Mouse (Mus musculus): ENCODE measurements at regions not wholly inside any gene's neighbourhood (a gene's known extent, or its start where the extent isn't known, plus 50 kb on each side); places are given as distances from the start of the nearest gene placed in this dataset.

DNA sequence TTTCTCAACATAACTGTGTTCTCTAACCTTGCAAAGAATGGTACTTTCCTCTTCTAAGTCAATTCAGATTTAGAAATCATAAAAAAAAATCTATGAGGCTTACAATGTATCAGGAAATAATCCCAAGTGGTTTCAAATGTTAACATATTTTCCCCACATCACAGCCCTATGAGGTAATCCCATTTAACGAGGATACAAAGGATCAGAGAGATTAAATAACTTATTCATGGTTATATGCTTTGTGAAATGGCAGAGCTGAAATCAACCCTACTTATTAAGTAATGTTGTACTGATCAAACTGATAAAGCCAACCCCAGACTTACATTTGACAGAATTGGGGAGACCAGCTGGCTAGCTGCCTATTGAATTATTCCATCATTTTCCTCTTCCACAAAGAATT lies 614.4 kb downstream of the Ntrk3 start:
- DNase-seq = no peak

DNA sequence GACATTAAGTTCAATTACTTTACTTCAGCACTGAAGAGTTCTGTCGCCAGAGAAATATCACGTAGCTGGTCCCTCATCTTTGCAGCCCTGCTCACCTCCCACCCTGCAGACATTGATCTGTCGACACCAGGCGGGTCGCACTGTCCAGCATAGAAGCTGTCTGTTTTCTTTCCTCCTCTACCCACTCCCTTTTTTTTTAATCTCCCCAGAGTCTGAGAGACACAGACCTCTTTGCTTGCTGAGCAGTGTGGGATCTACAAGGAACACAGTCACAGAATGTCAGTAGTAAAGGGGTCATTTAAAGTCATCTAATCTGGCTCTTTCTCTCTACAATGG lies 616.7 kb downstream of the Ntrk3 start:
- no peak for DNase-seq

DNA sequence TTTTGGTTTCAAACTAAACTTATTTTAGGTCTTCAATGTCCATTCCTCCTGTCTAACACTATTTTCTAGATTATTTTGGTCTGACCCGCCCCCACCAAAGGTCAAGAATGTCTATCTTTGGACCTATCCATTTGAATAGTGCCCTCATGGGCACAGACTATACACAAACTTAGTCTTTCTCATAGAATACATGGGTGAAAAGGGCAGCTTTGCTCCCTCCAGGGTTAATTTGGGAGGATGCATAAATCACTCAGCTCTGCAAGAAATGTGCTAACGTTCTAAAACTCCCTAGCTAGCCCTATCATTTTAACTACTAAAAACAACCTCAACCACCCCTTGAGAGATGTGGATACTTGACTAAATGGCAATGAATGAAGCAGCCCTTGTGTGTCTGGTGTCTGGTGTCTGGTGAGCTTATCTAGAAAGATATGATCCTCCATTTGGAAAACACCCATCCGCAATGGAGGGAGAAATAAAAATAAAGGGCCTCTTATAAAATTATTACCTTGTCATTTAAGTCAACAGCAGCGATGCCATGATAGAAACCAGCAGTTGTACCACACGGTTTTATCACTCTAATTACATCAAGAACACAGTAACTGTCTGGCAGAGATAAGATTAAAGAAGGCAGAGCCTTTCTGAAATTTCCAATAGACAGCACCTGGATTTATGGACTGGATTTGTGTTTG lies 617.2 kb downstream of the Ntrk3 start:
- no peak for DNase-seq

DNA sequence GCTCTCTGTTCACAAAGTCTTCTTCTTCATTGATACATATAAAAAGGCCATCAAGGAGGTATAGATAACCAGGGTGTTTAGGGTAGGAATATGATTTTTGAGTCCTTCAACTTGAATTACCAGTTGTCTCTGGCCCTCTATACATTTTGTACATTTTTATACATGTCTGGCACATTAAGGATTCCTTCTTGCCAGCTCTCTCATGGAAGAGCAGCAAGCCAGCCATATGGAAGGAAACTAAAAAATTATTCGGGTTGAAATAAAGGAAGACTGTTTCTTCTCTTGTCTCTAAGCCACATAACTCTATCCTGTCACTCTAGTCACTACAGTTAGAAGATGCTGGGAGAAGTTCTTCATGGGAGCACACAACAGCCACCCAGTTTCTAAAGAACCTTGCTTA lies 618.0 kb downstream of the Ntrk3 start:
- no peak for DNase-seq

DNA sequence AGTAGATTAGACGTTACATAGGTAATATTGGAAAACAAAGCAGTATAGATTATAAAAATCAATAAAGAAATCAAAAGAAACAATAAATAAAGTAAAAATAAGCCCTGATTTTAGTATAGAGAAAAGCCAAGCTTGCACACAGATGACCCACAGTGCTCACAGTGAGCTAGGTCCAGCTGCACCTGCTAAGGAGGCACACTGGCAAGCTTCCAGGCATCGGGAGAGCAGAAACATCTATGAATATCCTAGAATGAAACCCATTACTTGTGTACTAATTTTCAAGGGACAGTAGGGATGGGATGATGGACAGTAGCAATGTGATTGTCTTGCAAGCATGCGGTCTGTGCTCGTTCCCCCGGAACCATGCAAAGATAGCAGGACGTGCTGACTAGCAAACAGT lies 626.5 kb downstream of the Ntrk3 start:
- DNase-seq = no peak

DNA sequence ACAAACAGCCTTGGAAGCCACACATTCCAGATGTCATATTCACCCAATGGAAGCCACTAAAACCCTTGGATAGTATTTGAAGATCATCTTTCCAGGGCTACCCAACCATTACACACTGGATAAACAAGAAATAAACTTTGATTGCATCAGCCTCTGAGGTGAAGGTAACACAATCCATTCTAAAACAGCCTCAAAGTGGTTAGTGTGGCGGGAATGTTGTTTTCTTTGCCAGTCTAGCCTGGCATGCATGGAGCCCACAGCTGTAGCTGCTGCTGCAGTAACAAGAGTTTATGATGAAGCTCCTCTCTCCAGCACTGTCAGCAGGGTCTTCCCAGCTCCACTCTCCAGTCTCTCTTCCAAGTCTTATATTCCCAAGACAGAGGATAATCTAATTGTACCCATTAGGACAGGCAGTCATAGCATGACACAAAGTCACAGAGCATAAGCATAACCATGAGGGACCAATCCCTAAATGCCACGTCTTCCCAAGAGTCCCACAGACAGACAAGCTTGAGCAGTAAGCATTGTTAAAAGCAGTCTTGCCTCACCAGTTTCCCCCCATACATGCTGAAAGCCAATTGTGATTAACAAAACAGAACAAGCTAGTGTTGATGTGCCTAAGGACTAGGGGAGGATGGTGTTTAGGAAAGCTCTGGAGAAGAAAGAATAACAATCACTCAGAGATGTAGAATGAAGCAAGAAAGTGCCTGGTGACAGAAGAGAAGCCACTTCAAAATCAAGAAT lies 634.1 kb downstream of the Ntrk3 start:
- no peak for DNase-seq

DNA sequence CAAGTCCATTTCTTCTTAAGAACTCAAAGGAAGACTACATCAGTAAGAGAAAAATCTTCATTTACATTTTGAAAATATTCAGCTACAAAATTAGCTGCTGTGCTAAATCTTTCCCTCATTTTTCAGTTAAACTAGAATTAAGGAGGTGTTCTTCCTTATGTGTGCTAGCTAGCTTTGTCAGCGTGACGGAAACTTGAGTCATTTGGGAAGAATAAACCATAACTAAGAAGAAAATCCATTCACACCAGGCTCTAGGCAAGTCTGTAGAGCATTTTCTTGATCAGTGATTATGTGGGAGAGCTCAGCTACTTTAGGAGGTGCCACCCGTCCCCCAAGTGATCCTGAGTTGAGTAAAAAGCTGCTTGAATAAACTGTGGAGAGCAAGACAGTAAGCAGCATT lies 635.4 kb downstream of the Ntrk3 start:
- DNase-seq = no peak

DNA sequence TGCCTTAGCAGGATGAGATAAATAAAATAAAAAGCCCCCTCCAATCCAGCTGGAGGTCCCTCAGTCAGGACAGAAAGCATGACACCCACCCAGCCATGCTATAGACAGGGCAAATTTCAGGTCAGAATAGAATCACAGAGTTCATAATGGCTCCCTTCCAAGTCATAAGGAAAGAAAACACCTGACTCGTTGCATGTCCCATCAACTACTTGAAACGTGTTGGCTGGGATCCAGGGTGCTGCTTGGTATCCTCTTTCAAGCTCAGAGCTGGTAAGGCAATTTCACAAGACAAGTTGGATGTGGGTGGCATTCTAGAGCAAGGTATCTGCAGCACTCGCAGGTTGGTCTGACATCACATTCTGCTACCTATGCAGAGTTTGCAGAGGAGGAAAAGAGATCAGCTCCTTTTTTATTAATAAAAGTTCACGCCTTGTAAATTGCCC lies 651.2 kb downstream of the Ntrk3 start:
- DNase-seq = no peak

DNA sequence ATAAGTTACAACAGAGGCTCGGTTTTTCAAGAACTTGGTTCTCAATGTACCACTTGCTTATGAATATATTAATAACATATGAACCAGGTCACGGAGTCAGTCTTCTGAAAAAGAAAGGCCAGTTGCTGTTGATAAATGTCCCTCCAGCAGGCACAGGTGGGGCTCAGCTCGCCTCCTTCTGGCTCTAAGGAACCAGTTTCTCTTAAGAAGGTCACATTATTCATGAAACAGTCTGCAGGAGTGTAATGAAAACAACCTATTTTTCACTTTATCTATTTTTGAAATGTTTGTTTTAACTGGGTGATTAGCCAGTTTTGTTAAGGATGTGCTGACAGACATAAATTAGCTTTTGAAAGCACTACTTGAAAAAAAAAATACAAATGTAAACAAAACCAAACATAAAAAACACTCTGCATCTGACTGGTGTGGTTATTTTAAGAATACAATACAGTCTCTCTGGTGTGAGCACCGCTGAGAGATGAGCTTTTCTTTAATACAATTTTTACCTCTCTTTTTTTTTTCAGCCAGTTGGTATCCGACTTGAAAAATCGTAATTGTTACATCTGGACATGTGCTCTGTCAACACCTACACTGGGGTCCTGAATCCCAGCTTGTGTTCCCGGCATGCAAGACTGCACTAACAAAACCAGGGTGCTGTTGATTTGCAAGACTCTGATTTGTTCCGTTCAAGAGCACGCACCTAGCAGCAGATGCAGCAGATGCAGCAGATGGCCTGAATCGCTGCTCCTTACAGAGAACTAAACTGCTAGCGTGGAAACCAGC lies 651.8 kb downstream of the Ntrk3 start:
- no peak for DNase-seq

DNA sequence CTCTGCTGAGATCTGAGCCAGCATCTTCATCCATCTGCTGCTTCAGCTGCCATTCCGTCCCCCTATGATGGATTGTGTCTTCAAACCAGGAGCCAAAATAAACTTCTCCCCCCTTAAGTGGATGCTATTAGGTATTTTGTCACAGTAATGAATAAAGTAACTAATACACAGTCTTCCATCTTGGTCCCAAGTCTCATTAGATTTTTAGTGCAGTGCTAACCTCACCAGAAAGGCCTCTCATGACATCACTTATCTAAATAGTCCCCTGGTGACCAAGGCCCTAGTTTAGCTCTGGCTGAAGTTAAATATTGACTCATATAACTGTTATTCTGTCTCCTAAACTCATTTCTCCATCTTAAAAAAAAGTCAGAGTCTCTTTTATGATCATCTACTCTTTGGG lies 658.1 kb downstream of the Ntrk3 start:
- DNase-seq = no peak

DNA sequence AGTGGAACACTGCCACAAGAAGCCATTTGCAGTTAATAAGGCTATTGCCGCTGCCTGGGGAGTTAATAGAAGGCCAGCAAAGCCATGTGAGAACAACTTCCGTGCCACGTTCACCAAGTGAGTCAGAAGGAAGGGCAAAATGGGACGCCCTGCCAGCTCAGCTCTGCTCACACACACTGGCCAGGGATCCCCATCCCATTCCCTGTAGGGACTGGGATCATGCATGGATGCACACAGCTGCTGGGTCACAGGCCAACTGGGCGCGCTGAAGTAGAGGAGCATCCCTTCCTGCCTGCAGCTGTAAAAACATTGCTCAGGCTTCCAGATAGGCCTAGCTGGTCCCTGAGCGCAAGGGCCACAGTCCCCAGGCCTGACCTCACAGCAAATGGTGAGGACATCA lies 666.7 kb downstream of the Ntrk3 start:
- DNase-seq = peak; percentile 14

DNA sequence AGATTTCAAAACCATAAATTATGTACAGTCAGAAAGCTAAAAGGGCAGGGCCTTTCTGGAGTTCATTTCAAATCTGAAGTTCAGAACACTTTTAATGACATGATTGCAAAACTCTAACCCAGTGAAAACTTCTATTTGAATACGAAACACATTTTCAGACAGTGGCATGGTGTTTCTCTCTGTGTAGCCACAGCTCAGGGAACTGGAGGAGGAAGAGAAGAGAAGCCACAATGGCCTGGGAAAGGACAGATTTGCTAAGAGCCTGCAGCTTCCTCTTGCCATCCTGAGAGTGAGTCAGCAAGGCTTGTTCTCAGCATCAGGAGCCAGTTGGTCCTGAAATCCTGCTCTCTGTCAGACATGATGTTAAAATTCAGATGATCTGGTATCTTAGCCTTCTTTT lies 676.2 kb downstream of the Ntrk3 start:
- no peak for DNase-seq

DNA sequence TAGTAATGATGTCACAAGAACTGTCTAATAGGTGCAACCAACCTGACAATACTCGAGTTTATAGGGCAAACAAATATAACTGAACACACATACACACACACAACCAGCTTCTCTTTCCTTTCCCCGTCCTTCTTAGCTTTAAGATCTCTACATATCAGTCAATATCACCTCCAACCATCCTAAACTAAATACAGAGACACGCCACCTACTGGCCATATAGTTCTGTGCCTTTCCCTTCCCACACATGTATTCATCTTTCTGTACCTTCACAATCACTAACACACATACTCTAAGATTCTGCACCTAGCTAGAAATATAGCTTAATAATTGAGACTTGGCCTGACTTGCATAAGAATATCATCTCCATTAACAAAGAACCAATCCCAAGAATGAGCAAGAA lies 688.2 kb downstream of the Ntrk3 start:
- DNase-seq = no peak

DNA sequence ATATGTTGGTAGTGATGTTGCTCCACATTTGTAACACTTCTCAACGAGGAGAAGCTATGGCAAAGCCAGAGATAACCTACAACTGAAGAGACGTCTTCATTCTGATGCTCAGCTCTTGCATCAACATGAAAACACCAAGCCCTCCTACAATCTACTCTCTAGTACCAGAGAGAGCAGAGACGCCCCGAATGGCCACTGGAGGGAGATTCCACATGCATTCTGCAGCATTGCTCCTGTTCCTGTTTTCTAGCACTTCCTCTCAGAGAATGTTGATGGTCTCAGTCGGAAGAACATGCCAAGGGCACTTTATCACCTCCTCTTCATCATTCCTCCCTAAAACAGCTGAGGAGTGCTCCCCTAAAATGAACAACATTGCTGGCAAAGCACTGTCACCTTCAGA lies 692.4 kb downstream of the Ntrk3 start:
- DNase-seq = no peak

DNA sequence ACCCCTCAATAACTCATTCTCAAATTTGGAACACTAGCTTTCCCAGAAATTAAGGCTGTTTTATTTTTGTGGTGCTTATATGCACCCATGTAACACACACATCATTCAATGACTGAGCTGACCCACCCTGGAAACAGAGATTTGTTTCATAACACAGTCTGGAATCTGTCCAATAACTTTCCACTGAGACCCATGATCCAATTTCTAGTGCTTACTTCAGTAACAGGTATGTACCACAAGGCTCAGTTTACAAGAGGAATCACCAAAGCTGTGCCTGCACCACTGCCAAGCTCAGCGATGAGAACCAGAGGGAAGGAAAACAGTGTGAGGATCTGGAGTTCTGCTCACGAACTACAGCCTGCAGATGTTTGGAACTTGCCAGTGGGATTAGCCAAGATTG lies 706.8 kb downstream of the Ntrk3 start:
- DNase-seq = no peak

DNA sequence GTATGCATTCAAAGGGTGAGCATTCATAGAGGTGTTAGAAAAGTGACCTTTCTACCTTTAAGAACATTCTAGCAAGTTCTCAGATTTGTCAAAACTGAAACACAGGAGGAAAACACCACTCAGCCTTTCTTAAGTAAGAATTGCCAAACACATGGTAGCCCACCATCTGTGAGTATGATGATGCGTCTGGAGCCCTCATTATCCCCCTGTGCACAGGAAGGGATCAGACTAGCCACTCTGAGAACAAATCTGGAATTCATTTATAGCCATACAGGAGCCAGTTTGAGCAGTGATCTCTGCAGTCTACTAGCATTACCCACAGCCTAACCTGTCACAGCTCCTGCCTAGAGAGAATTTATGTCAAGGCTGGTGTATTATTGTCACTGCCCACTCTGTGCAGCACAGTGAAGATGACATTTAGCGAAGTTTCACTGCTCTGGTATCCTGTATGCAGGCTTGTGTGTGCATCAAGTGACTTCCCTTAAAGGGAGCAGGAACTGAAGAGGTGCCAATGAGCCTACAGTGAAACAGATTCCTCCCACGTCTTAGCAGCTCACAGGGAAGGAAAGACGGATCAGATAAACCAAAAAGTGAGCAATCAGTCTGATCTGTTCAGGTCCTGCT lies 710.7 kb downstream of the Ntrk3 start:
- DNase-seq = no peak

DNA sequence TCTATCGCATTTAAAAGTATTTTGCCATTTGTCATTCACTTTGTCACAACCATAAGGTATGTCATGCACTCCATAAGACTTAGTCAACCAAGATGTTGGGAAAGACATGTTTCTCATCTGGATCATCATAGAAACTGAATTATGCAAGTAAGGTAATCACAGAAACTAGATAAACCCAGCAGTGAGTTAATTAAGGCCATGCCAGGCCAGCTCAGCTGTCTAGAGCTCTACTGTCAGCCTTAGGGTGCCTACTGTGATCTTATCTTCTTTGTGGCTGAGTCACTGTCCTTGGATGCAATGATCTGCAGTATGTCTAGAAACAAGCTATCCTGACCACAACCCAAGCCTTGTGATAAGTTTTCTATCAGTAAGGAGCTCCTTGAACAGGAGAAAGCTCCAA lies 714.2 kb downstream of the Ntrk3 start:
- DNase-seq = no peak

DNA sequence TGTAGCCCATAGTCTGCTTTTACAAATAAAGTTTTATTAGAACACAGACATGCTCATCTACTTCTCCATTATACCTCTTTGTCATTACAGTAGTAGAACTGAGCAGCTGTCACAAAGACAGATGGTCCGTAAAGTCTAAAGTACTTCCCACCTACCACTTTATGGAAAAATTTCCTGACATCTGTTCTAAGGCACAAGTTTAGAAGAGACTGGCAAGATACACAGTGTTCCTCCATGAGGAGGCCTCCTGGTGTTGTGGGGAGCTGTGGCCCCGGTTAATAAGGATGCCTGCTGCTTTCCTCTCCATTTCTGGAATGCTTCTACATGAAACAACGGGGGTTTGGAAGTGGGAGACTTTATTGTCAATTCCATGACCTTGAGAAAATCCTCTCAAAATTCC lies 714.7 kb downstream of the Ntrk3 start:
- DNase-seq = no peak

DNA sequence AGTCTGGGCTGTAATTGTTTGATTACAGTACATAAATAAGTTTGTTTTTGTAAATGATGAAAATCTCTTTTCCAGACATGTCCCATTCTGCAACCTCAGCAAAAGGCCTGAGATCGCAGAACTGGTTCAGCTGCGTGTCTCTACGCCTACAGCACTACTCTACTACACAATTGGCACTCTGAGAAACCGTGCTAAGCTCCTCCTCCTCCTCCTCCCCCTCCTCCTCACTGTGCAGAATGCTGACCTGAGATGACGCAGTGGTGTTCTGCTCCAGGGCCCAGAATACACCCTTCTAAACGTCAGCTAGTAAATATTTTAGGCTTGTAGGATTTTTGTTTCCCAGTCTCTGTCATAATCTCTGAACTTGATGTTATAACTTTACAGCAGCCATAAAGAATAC lies 724.2 kb downstream of the Ntrk3 start:
- DNase-seq = no peak

DNA sequence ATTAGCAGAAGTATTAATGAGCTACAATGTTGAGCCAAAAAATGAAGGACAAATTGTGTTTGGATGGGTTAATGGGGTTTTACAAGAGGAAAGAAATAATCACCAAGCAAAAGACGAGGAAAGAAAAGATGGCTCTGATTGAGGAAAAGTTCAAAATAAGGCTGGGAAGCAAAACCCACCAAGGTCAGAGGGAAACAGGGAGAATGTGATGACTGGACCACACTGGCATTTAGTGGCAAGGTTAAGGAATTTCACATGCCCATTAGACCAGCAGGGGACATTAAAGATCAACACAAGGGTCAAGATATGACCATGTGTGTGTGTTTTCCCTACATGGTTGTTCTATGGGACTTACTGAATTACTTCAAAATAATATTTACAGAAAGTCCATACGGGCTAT lies 734.7 kb downstream of the Ntrk3 start:
- DNase-seq = no peak

DNA sequence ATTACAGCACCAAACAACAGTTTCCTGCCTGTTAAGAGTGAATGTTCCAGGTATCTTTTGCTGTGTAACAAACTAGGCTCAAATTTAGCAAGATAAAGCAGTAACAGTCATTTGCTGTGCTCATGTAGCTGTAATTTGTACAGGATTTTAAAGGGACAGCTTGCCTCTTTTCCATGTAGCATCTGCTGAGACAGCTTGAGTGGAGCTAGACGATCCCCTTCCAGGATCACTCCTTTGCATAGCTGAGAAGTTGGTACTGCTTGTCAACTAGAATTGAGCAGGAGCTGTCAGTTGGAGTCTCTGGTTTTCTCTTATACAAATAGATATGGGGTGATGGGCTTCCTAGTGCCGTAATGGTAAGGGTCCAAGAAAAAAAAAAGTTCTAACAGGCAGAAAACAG lies 744.0 kb downstream of the Ntrk3 start:
- no peak for DNase-seq

DNA sequence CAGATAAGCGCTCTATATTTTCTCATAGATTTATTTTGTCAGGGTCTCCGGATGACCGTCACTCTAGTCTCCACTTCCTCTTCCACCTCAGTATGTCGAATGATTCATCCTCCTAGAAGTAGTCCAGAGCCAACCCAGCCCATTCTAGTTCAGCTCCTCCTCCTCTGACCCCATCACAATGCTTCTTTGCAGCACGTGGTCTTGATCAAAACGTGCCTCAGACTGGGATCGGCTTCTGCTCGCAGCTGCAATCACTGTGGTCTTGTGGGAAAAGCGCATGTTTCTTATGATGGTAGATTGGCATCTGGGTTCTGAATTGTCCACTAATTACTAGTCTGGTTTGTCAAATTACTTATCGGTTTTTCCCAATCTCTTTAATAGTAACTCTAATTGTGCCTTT lies 747.7 kb downstream of the Ntrk3 start:
- DNase-seq = no peak

DNA sequence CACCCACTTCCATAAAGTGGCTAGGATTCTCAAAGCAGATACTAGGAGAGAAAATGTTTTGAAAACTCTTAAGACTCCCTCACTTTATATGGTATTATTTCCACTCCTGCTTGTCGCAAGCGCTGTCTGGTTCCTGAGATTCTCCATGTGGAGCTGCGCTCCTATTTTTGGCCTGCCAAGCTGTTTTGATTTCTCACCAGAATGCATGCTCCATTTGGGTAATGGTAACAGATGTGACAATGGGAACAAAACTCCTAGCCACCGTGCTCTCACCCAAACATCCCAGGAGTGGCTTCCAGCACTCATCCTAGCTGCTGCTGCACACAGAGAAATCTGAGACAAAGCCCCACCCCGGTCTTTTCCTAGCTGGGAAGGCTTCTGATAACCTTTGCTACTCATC lies 749.6 kb downstream of the Ntrk3 start:
- no peak for DNase-seq

DNA sequence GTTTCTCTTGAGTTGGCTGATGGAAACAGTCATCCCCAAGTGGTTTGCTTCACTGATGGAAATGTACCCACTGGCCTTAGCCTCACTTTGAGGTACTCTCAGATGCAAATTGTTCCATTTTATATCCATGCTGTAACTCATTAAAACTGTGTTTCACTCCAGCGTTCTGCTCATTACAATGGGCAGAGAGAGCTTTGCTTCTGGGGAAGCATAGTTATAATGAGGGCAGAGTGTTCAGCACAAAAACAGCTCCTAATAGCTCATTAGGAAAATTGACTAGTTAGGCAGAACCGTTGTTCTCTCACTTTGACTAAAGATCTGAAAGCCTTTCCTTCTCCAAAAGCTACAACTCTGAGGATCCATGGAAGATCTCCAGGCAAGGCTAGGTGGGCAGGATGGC lies 771.2 kb downstream of the Ntrk3 start:
- no peak for DNase-seq
